Mouse (Mus musculus) gastrocnemius, postnatal 36 days (tissue): Measurements from ENCODE around the gene Bag1. TPM values are rescaled to one million over a fixed set of nuclear protein-coding genes. Genes with fewer than 3 reads are reported as not detected.

Experiments
- DNase-seq, 2 experiments: peaks; one replicate each; pipeline ENCODE4 v3.0.0; 2022
- intact Hi-C: fragments of 180-260 bp; cut with DNase I; formaldehyde crosslinking; loops from one replicate; pipeline ENCODE4 v1.15.1; 2025
- microRNA-seq, 2 experiments: library from miRNA; unstranded; fragments of <30 nt; microRNA quantifications; one replicate each; pipeline ENCODE4 v1.2.0; 2021
- total RNA-seq, 2 experiments: library from RNA; stranded (reverse); gene quantifications; 2 replicates each; pipeline ENCODE4 v1.2.3; 2021

Gene Bag1
- total RNA-seq, 2 experiments from 2014 or later: 185 to 205 TPM

- intact Hi-C loops: no loop called here
- no peak for DNase-seq
Observed at GRCm38 (mm10) chr4:40891206-40891605, 56.9 kb downstream of the Bag1 start.

GRCm38 (mm10) chr4:40889983-40890382 lies 58.1 kb downstream of the Bag1 start:
- intact Hi-C loops: no loop called here

GRCm38 (mm10) chr4:40889252-40889651 lies 58.8 kb downstream of the Bag1 start:
- no peak for DNase-seq

More at GRCm38 (mm10) chr4:40889983-40890382, 58.1 kb downstream of the Bag1 start:
- DNase-seq: no peak

GRCm38 (mm10) chr4:40888839-40889238 lies 59.3 kb downstream of the Bag1 start:
- DNase-seq: no peak
- intact Hi-C loops: no loop called here

More at GRCm38 (mm10) chr4:40889252-40889651, 58.8 kb downstream of the Bag1 start:
- intact Hi-C loops: no loop called here

Small RNA genes lying within 50 kb of the gene (microRNA-seq; reads per million reads assigned to microRNA genes)
- gene Mir3094: 0.74 to 2.1 reads per million in 2 experiments

Other genes with a start within 250 kb of the Bag1 start
- 10 to 100 TPM; 14.4 to 15.5 TPM for gene Aptx, start 245.1 kb downstream of the Bag1 start, total RNA-seq
- gene Dnaja1, start 226.1 kb downstream of the Bag1 start, total RNA-seq: 10 to 100 TPM; 31.8 to 38.3 TPM
- gene Smu1, start 190.4 kb downstream of the Bag1 start, total RNA-seq: 10 to 100 TPM; 23.7 to 28.3 TPM
- gene B4galt1, start 94.3 kb downstream of the Bag1 start, total RNA-seq: 10 to 100 TPM; 28.1 to 29.9 TPM
- not detected for gene Spink4, start 28.2 kb downstream of the Bag1 start, total RNA-seq
- gene Chmp5, start 113 bp upstream of the Bag1 start, total RNA-seq: 10 to 100 TPM; 21.2 to 21.6 TPM
- gene Nfx1, start 22.6 kb upstream of the Bag1 start, total RNA-seq: 10 to 100 TPM; 17.3 to 21.8 TPM
- gene Aqp7, start 99.8 kb upstream of the Bag1 start, total RNA-seq: 10 to 100 TPM; 10.5 to 10.8 TPM
- not detected for gene Aqp3, start 149.9 kb upstream of the Bag1 start, total RNA-seq
- 10 to 100 TPM; 13.9 to 15.4 TPM for gene Nol6, start 176.2 kb upstream of the Bag1 start, total RNA-seq
- 100 to 1,000 TPM; 122 to 145 TPM for gene Ube2r2, start 187.4 kb upstream of the Bag1 start, total RNA-seq